Mouse (Mus musculus) intestine, embryonic 16.5 days (tissue): Measurements from ENCODE around the gene Mn1. TPM values are rescaled to one million over a fixed set of nuclear protein-coding genes. Genes with fewer than 3 reads are reported as not detected.

ENCODE experiments used
- ATAC-seq: fragments of 200-750 bp; cut with Nextera tagmentation; 2 replicates; pipeline ENCODE4 v1.8.0; 2017; ENCODE audit warnings: moderate TSS enrichment, moderate library complexity
- H3K27ac ChIP-seq: fragments of 300-500 bp; sonication (generic); 2 replicates; pipeline ENCODE4 v1.5.1; 2014; ENCODE audit warnings: mild to moderate bottlenecking, low read length
- H3K27me3 ChIP-seq: fragments of 300-500 bp; sonication (generic); replicated peaks from 2 replicates; pipeline ENCODE4 v1.6.1; 2014; ENCODE audit warnings: low read length, control low read depth, mixed read lengths; ENCODE audit not compliant: control insufficient read depth, insufficient read depth
- H3K36me3 ChIP-seq: fragments of 300-500 bp; sonication (generic); 2 replicates; pipeline ENCODE4 v1.6.1; 2014; ENCODE audit warnings: low read length, control low read depth; ENCODE audit not compliant: control insufficient read depth, insufficient read depth
- H3K4me1 ChIP-seq: fragments of 300-500 bp; sonication (generic); 2 replicates; pipeline ENCODE4 v1.6.1; 2014; ENCODE audit warnings: low read length, control low read depth, mixed read lengths; ENCODE audit not compliant: control insufficient read depth, insufficient read depth
- H3K4me2 ChIP-seq: fragments of 300-500 bp; sonication (generic); 2 replicates; pipeline ENCODE4 v1.6.1; 2014; ENCODE audit warnings: low read depth, low read length, control low read depth
- H3K4me3 ChIP-seq: fragments of 300-500 bp; sonication (generic); 2 replicates; pipeline ENCODE4 v1.5.1; 2014; ENCODE audit warnings: mild to moderate bottlenecking, low read length
- H3K9ac ChIP-seq: fragments of 300-500 bp; sonication (generic); 2 replicates; pipeline ENCODE4 v1.6.1; 2014; ENCODE audit warnings: low read depth, low read length
- H3K9me3 ChIP-seq: fragments of 300-500 bp; sonication (generic); 2 replicates; pipeline ENCODE4 v1.6.1; 2016; ENCODE audit warnings: low read length, control low read depth; ENCODE audit not compliant: control insufficient read depth
- WGBS: fragments of 180-500 bp; shearing (Covaris S2); extraction: QIAGEN DNeasy Blood & Tissue Kit; methylation state at CpG from one replicate; pipeline ENCODE4 v1.1.7; 2014; 5-methylcytosine and 5-hydroxymethylcytosine counted together
- polyA plus RNA-seq: library from polyadenylated mRNA; unstranded; fragments of >200 nt; fragmentation: Nextera tagmentation; extraction: Ambion mirVana; gene quantifications from 2 replicates; pipeline ENCODE4 v1.2.1, GENCODE M21; 2015

The Mn1 gene
- polyA plus RNA-seq, 1 experiment from 2014 or later, result 7.4 TPM

- ATAC-seq, result no peak
- H3K4me2 ChIP-seq, result peak overlapping the region; percentile 91
- H3K4me3 ChIP-seq, result peak overlapping the region; percentile 67
- peaks cover 2% of the 10 kb centered on the region; the same call in 1 of the 2 replicates for H3K36me3 ChIP-seq
- 9% methylated on average over 63 of the region's 63 CpGs for WGBS
- H3K9me3 ChIP-seq, result no peaks in the 10 kb centered on the region
- peak overlapping the region; percentile 76 for H3K9ac ChIP-seq
- H3K4me1 ChIP-seq, result peaks cover 38% of the 10 kb centered on the region
- no peak overlapping the region for H3K27ac ChIP-seq
- peaks cover 27% of the 10 kb centered on the region for H3K27me3 ChIP-seq
Measured at GRCm38 (mm10) chr5:111418202-111419120, 1.3 kb downstream of the Mn1 start.

- H3K36me3 ChIP-seq, result peaks cover 2% of the 10 kb centered on the region; the same call in 1 of the 2 replicates
- peak overlapping the region; percentile 76 for H3K9ac ChIP-seq
- 21% methylated on average over 42 of the region's 42 CpGs for WGBS
- no peaks in the 10 kb centered on the region for H3K9me3 ChIP-seq
- peak overlapping the region; percentile 67 for H3K4me3 ChIP-seq
- H3K4me2 ChIP-seq, result peak overlapping the region; percentile 91
- peaks cover 27% of the 10 kb centered on the region for H3K27me3 ChIP-seq
- peaks cover 43% of the 10 kb centered on the region for H3K4me1 ChIP-seq
- no peak for ATAC-seq
- no peak overlapping the region for H3K27ac ChIP-seq
Measured at GRCm38 (mm10) chr5:111419121-111419881, 2.1 kb downstream of the Mn1 start.

- 21% methylated on average over 51 of the region's 56 CpGs for WGBS
- no peak for ATAC-seq
- peaks cover 2% of the 10 kb centered on the region; the same call in 1 of the 2 replicates for H3K36me3 ChIP-seq
- H3K27ac ChIP-seq, result no peak overlapping the region
- H3K4me2 ChIP-seq, result peak overlapping the region; percentile 91
- peak overlapping the region; percentile 67 for H3K4me3 ChIP-seq
- H3K27me3 ChIP-seq, result peaks cover 27% of the 10 kb centered on the region
- no peaks in the 10 kb centered on the region for H3K9me3 ChIP-seq
- H3K9ac ChIP-seq, result peak overlapping the region; percentile 76
- peaks cover 45% of the 10 kb centered on the region for H3K4me1 ChIP-seq
Measured at GRCm38 (mm10) chr5:111420011-111420691, 3.0 kb downstream of the Mn1 start.

GRCm38 (mm10) chr5:111420896-111421295, 3.7 kb downstream of the Mn1 start:
- peaks cover 2% of the 10 kb centered on the region; the same call in 1 of the 2 replicates for H3K36me3 ChIP-seq
- no peak overlapping the region for H3K27ac ChIP-seq
- no peaks in the 10 kb centered on the region for H3K9me3 ChIP-seq
- ATAC-seq, result no peak
- H3K9ac ChIP-seq, result peak overlapping the region; percentile 76; the same call in 1 of the 2 replicates
- peaks cover 27% of the 10 kb centered on the region for H3K27me3 ChIP-seq
- peak overlapping the region; percentile 67; the same call in 1 of the 2 replicates for H3K4me3 ChIP-seq
- H3K4me1 ChIP-seq, result peaks cover 45% of the 10 kb centered on the region
- peak overlapping the region; percentile 91 for H3K4me2 ChIP-seq
- WGBS, result 61% methylated on average over 22 of the region's 22 CpGs

- H3K4me2 ChIP-seq, result peak overlapping the region; percentile 22; the same call in 1 of the 2 replicates
- H3K9me3 ChIP-seq, result no peaks in the 10 kb centered on the region
- peaks cover 2% of the 10 kb centered on the region; the same call in 1 of the 2 replicates for H3K36me3 ChIP-seq
- H3K9ac ChIP-seq, result no peak overlapping the region
- peaks cover 27% of the 10 kb centered on the region for H3K27me3 ChIP-seq
- WGBS, result 72% methylated on average over 15 of the region's 15 CpGs
- H3K4me1 ChIP-seq, result peaks cover 47% of the 10 kb centered on the region
- peak overlapping the region; percentile 11; the same call in 1 of the 2 replicates for H3K4me3 ChIP-seq
- H3K27ac ChIP-seq, result no peak overlapping the region
- ATAC-seq, result no peak
Measured at GRCm38 (mm10) chr5:111421424-111421823, 4.3 kb downstream of the Mn1 start.

GRCm38 (mm10) chr5:111422058-111422800, 5.1 kb downstream of the Mn1 start:
- no peaks in the 10 kb centered on the region for H3K9me3 ChIP-seq
- H3K4me2 ChIP-seq, result peak overlapping the region; percentile 22; the same call in 1 of the 2 replicates
- peaks cover 2% of the 10 kb centered on the region; the same call in 1 of the 2 replicates for H3K36me3 ChIP-seq
- H3K9ac ChIP-seq, result no peak overlapping the region
- peaks cover 47% of the 10 kb centered on the region for H3K4me1 ChIP-seq
- 69% methylated on average over 8 of the region's 8 CpGs for WGBS
- no peak overlapping the region for H3K27ac ChIP-seq
- no peak for ATAC-seq
- peaks cover 27% of the 10 kb centered on the region for H3K27me3 ChIP-seq
- H3K4me3 ChIP-seq, result no peak overlapping the region

- H3K4me3 ChIP-seq, result no peak overlapping the region
- ATAC-seq, result no peak
- H3K27me3 ChIP-seq, result peaks cover 27% of the 10 kb centered on the region
- peak overlapping the region; percentile 36 for H3K4me2 ChIP-seq
- H3K9me3 ChIP-seq, result no peaks in the 10 kb centered on the region
- peaks cover 47% of the 10 kb centered on the region for H3K4me1 ChIP-seq
- H3K9ac ChIP-seq, result peak overlapping the region; percentile 31
- 67% methylated on average over 10 of the region's 10 CpGs for WGBS
- H3K27ac ChIP-seq, result no peak overlapping the region
- H3K36me3 ChIP-seq, result peaks cover 2% of the 10 kb centered on the region; the same call in 1 of the 2 replicates
Measured at GRCm38 (mm10) chr5:111423011-111423410, 5.8 kb downstream of the Mn1 start.

GRCm38 (mm10) chr5:111423616-111424015, 6.5 kb downstream of the Mn1 start:
- no peak for ATAC-seq
- no peak overlapping the region for H3K4me3 ChIP-seq

More at GRCm38 (mm10) chr5:111423616-111424015, 6.5 kb downstream of the Mn1 start:
- H3K4me1 ChIP-seq, result peaks cover 41% of the 10 kb centered on the region
- peak overlapping the region; percentile 13; the same call in 1 of the 2 replicates for H3K4me2 ChIP-seq
- WGBS, result 71% methylated on average over 4 of the region's 4 CpGs
- no peaks in the 10 kb centered on the region for H3K9me3 ChIP-seq
- peaks cover 21% of the 10 kb centered on the region for H3K27me3 ChIP-seq
- peak overlapping the region; percentile 5; the same call in 1 of the 2 replicates for H3K9ac ChIP-seq
- no peak overlapping the region for H3K27ac ChIP-seq
- peaks cover 2% of the 10 kb centered on the region; the same call in 1 of the 2 replicates for H3K36me3 ChIP-seq
